Mouse (Mus musculus) spleen, postnatal 4 days (tissue): ENCODE measurements at regions not wholly inside any gene's neighbourhood (a gene's known extent, or its start where the extent isn't known, plus 50 kb on each side); places are given as distances from the start of the nearest gene placed in this dataset.

Experiments
- DNase-seq, 2 experiments: peaks; one replicate each; pipeline ENCODE4 v3.0.0; 2022; ENCODE audit warnings: low spot score in 2 of 2

GRCm38 (mm10) chr4:95310410-95310809 lies 246.9 kb upstream of the Fggy start:
- DNase-seq, result no peak

- DNase-seq, result no peak
Observed at GRCm38 (mm10) chr4:95317821-95318290, 239.5 kb upstream of the Fggy start.

- DNase-seq, result no peak
Observed at GRCm38 (mm10) chr4:95318561-95318960, 238.7 kb upstream of the Fggy start.

- no peak for DNase-seq
Observed at GRCm38 (mm10) chr4:95319036-95319435, 238.3 kb upstream of the Fggy start.

GRCm38 (mm10) chr4:95325861-95326260 lies 231.4 kb upstream of the Fggy start:
- DNase-seq, result no peak

- no peak for DNase-seq
Observed at GRCm38 (mm10) chr4:95339822-95340221, 217.5 kb upstream of the Fggy start.

GRCm38 (mm10) chr4:95340926-95341325 lies 216.4 kb upstream of the Fggy start:
- DNase-seq, result no peak

GRCm38 (mm10) chr4:95346722-95347197 lies 210.5 kb upstream of the Fggy start:
- DNase-seq, result no peak

GRCm38 (mm10) chr4:95347436-95347835 lies 209.9 kb upstream of the Fggy start:
- DNase-seq, result no peak

GRCm38 (mm10) chr4:95348405-95349123 lies 208.7 kb upstream of the Fggy start:
- no peak for DNase-seq

- DNase-seq, result peak in 1 of 2 experiments; percentile 16
Observed at GRCm38 (mm10) chr4:95353894-95354319, 203.4 kb upstream of the Fggy start.

- DNase-seq, result no peak
Observed at GRCm38 (mm10) chr4:95358674-95359073, 198.6 kb upstream of the Fggy start.

- no peak for DNase-seq
Observed at GRCm38 (mm10) chr4:95360336-95360967, 196.9 kb upstream of the Fggy start.

- DNase-seq, result no peak
Observed at GRCm38 (mm10) chr4:95364376-95365082, 192.8 kb upstream of the Fggy start.

- DNase-seq, result no peak
Observed at GRCm38 (mm10) chr4:95376386-95376785, 180.9 kb upstream of the Fggy start.

- no peak for DNase-seq
Observed at GRCm38 (mm10) chr4:95377222-95378134, 179.8 kb upstream of the Fggy start.

- DNase-seq, result no peak
Observed at GRCm38 (mm10) chr4:95378645-95379044, 178.7 kb upstream of the Fggy start.

- DNase-seq, result no peak
Observed at GRCm38 (mm10) chr4:95383216-95383892, 174.0 kb upstream of the Fggy start.

GRCm38 (mm10) chr4:95385552-95385951 lies 171.8 kb upstream of the Fggy start:
- no peak for DNase-seq

GRCm38 (mm10) chr4:95386021-95386420 lies 171.3 kb upstream of the Fggy start:
- DNase-seq, result no peak

GRCm38 (mm10) chr4:95388556-95388955 lies 168.8 kb upstream of the Fggy start:
- DNase-seq, result no peak
